Mouse (Mus musculus): Measurements from ENCODE around the gene Gm10306. TPM values are rescaled to one million over a fixed set of nuclear protein-coding genes. Genes with fewer than 3 reads are reported as not detected.
A peak's percentile ranks its signal among the peaks of the same experiment; 100 is the strongest.

Gene Gm10306
- total RNA-seq (2021): not detected

DNA sequence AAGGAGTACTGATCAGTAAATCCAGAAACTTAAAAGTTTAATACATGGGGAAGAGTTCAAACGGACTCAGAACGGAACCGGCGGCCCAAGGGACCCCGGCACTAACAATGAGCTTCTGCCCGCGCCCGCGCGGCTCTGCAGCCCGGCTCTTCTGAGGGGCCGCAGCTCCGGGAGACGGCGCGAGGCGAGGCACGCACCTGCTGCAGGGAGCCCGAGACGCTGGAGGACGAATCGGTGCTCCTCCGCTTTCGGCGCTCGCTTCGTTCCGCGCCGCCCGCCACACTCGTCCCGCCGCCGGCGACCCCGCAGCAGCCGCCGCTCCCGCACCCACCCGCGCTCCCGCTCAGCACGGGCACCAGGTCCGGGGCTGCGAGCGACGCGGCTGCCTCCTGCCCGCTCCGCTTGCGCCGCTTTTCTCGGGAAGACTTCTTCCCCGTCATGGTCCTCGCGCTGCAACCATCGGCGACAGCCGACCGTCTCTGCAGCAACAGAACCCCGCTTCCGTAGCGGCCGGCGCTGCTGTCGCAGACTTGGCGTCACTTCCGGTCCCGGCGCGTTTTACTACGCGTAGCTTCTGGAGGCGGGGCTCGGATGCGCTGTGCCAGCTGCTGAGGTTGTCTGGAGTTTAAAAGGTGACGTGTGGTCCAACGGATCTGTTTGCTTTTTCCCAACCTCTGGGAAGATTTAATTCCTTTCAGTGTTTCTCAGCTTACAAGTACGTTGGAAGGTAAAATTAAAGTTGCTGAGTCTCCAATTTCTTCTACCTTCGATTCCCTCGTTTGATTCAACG lies at the start of gene Gm10306, which contains the start of gene Caap1:
Gm10306 (plus strand) TSS at position 282 of the 790 bp plus-strand sequence.
Caap1 (minus strand) TSS at position 532 of the 790 bp plus-strand sequence.
- DNase-seq: peak; percentile 92 to 93

DNA sequence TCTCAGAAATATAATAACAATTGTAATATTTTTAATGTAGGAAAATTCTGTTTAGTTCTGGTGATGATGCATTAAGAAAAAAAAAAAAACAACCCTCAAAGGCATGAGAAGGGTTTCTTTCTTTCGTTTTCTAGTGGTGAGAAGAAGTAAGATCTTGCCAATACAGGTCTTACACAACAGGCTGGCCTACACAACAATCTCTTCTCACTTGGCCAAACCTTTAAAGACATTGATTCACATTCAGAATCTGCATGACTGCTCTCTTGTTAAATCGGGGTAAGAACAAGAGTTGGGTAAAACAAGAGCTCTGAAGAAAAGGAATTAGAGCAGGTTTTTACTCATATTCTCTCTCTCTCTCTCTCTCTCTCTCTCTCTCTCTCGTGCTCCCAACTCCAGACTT lies 41.0 kb upstream of the Gm10306 start:
- no peak for DNase-seq

GRCm38 (mm10) chr4:94517631-94518030 lies 38.7 kb upstream of the Gm10306 start:
- peak; percentile 24 to 33 for DNase-seq

- no peak for DNase-seq
Observed at GRCm38 (mm10) chr4:94523321-94523720, 33.0 kb upstream of the Gm10306 start.

- DNase-seq: no peak
Observed at GRCm38 (mm10) chr4:94529448-94529847, 26.9 kb upstream of the Gm10306 start.

- DNase-seq: no peak
Observed at GRCm38 (mm10) chr4:94533205-94533604, 23.1 kb upstream of the Gm10306 start.

- DNase-seq: no peak
Observed at GRCm38 (mm10) chr4:94543041-94543440, 13.3 kb upstream of the Gm10306 start.

GRCm38 (mm10) chr4:94544321-94544720 lies 12.0 kb upstream of the Gm10306 start:
- DNase-seq: no peak

- DNase-seq: no peak
Observed at GRCm38 (mm10) chr4:94554955-94555494, 1.3 kb upstream of the Gm10306 start.

GRCm38 (mm10) chr4:94557145-94557544 lies 799 bp downstream of the Gm10306 start:
- DNase-seq: no peak

DNA sequence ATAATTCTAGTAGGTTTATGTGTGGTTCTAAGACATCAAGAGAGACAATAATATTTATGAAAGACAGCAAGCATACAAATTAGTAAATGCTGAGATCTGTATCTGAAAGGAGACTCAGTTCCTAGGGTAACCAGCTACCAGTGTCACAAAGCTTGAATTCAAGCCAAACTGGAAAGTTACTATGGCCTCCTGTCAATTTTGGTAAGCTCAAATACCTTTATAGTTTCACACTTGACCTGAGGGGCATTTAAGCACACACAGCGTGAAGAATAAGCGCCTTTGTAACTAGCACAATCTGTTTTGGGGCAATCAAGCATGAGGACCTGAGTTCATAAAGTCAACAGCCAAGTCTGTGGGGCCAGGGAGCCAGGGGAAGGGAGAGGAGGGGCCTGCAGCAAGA lies 2.9 kb downstream of the Gm10306 start:
- no peak for DNase-seq

- no peak for DNase-seq
Observed at GRCm38 (mm10) chr4:94560316-94560715, 4.0 kb downstream of the Gm10306 start.

DNA sequence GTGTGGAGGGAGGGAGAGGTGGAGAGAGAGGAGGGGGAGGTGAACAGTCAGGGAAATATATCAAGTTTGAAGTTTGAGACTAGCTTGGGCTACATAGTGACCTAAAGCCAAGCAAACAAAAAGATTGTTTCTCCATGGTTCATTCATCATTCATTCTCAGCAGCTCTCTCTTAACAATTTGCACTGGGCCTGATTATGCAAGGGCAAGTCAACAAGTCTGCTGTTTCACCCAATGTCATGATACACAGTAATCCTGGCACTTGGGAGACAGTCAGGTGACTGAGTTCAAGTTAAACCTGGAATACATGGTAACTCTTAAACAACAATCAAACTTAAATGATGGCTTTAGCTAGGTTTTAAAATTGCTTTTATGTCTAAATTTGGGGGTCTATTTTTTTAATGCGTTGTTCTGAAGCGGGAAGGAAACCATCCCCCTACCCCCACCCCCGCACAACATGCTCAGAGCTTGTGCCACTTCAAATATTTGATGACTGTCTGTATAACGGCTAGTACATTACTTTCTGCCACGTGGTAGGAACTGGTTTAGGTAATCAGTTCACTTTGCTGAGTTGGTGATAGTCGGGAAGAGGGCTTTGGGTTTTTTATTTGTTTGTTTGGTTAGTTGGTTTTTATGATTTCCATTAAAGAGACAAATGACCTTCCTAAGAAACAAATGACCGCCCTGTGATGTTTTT lies 5.8 kb downstream of the Gm10306 start:
- DNase-seq: no peak

DNA sequence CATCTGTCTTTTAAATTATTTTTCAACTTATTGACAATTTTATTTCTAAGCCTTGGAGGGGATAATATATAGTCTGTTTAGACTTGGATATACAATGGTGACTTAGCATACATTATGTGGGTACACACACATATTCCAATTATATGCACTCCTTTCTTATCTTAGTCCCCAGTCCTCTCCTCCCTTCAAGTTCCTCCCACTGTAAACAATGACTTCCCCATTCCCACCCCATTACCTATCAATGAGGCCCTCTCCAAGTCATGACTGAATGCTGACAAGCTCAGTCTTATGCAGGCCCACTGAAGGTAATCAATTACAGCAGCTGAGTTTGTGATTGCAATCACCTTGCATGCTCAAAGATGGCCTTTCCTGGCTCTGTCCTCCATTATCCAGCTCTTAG lies 8.0 kb downstream of the Gm10306 start:
- DNase-seq: no peak

GRCm38 (mm10) chr4:94572677-94573076 lies 16.3 kb downstream of the Gm10306 start:
- no peak for DNase-seq

DNA sequence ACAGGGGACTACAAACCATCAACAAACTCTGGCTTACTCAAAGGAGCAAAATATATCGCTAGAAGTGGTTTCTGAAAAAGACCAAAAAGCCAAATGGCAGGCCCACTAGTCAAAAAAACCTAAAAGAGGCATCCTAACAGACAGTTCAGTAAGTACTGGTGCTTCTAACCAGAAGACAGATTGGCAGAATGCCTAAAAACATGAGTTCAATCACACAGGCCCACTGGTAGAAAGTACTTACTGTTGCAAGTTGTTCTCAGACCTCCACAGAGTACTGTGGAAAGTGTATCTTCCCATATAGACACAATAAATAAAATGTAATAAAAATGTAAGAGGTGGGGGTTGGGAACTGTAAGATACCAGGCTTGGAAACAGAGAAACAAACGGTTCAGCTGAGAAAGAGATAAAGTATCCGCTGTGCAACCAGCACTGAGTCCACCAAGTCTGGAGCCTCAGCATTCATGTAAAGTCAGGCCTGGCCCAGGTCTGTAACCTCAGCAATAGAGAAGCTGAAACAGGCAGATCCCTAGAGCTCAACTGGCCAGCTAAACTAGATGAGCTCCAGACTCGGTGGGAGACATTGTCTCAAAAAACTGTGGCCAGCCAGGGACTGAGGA lies 35.5 kb downstream of the Gm10306 start:
- DNase-seq: no peak

- no peak for DNase-seq
Observed at GRCm38 (mm10) chr4:94592709-94593108, 36.4 kb downstream of the Gm10306 start.

GRCm38 (mm10) chr4:94601395-94601794 lies 45.0 kb downstream of the Gm10306 start:
- DNase-seq: no peak

DNA sequence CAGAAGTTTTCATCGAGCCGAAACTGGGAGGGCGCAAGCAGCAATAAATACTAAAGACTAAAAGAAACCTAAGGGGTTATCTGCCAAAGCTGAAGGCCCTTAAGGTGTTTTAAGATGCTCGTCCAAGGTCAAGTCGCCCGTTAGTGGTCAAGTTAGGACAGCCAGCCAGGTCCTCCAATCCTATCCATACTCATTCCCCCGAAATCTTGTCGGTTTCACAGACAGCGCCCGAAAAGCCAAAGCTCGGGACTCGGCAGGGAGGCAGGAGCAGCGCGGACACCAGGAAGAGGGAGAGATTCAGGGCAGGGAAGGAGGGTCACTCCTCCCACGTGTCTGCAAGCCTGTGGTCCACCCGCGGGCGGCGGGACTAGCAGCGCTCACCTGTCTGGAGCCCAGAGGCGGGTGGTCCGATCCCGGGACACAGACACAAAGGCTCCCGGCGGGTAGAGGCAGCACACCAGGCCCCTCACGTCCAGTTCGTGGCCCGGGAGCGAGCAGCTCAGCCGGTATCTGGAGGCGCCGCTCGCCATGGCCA lies 46.2 kb downstream of the Gm10306 start:
- DNase-seq: no peak

DNA sequence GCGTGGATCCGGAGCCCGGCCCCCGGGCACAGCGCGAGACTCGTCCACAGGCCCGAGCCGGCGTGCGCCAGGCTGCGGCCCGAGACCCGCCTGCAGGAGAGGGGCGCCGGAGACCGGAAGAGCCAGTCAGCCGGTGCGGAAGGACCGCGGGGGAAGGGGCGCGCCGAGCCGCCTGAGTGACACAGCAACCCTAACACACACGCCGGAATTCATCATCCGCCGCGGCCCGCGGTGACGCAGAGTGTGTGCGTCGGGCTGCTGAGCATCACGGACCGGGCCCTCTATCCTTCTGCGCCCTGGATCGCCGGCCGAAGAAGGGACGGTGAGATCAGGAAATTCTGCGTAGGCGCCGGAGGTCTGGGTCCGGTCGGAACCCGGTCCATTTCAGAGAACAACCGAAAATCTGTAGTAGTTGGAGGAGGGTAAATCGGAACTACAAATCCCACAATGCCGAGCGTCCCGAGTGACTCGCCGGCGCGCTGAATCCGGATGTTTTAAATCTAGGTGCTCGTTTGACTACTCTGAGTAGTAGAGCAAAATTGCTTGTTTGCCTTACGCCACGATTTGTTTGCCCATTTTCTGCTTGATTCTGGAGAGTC lies 46.8 kb downstream of the Gm10306 start, which contains the start of gene Plaa:
Plaa (minus strand) TSS at position 214 of the 599 bp plus-strand sequence.
- DNase-seq: peak; percentile 94 to 95

DNA sequence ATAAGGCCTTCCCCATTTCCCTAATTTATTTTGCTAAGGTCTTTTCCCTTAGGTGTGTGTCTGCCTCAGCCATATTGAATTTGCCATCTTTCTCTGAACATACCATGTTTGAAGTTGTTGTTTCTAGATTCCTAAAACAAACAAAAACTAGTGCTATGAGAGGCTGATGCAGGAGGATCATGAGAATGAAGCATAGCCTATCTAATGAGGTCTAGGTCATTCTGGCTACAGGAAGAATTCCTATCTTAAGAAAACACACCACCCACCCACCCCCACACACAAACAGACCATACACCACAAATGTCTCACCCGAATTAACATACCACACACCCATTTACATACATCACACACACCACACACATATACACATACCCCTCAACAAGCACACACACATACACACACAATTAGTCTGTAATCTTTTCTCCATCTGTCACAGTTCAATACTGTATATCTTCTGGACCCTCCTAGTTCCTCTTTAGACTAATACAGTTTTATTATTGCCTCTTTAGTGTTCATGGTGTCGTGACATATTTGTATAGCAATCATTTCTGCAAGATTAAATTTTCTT lies 48.2 kb downstream of the Gm10306 start:
- DNase-seq: no peak

DNA sequence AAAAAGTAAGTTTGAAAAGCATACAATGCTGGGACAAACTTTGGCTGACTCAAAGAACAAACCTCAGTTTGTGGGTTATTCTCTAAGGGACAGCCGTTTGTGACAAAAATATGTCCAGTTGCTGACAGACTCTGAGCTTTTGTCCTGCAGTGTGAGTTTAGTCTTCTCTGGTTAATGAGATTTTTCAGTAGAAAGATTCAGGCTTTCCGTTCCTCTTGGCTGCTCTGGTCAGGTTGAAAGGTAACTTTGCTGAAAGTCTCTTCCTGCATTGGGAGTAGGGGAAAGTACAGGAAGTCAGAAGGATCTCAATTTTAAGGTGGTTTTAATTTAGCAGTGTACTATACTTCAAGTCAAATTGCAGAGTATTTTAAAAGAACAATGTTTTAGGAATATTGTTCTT lies 49.2 kb downstream of the Gm10306 start:
- DNase-seq: no peak
